Mouse (Mus musculus) myocyte (in vitro differentiated cells): Measurements from ENCODE around the gene Arfip1.

ENCODE experiments used
- MYOG ChIP-seq, 3 experiments: IDR thresholded peaks; one replicate each; pipeline ENCODE4 v1.6.1; 2011; ENCODE audit warnings: control low read depth in 2 of 3, low read depth in 2 of 3, mild to moderate bottlenecking in 2 of 3; ENCODE audit not compliant: insufficient read length in 2 of 3, control insufficient read depth in 1 of 3, insufficient read depth in 1 of 3
- SRF ChIP-seq: IDR thresholded peaks from one replicate; pipeline ENCODE4 v1.6.1; 2011; ENCODE audit warnings: low read depth; ENCODE audit not compliant: control insufficient read depth, insufficient read length
- TCF12 ChIP-seq: IDR thresholded peaks from one replicate; pipeline ENCODE4 v1.6.1; 2011; ENCODE audit warnings: mild to moderate bottlenecking, control low read depth; ENCODE audit not compliant: poor library complexity, insufficient read depth, severe bottlenecking

- TF ChIP-seq SRF: no peak
- no peak for TF ChIP-seq MYOG (IDR thresholded peaks at IDR 0.05; ENCODE audit: control insufficient read depth in 1 of 3, insufficient read depth in 1 of 3, insufficient read length in 2 of 3, low read depth in 2 of 3)
- TF ChIP-seq TCF12: no peak
These were observed 45.4 kb downstream of the Arfip1 start for GRCm38 (mm10) chr3:84536987-84537386.
